Mouse (Mus musculus) ES-Bruce4 (cell line): Measurements from ENCODE around the gene Obscn.

Source experiments
- CTCF ChIP-seq: IDR thresholded peaks from one replicate; pipeline ENCODE4 v1.8.1; 2011; ENCODE audit warnings: low read depth, low read length
- EP300 ChIP-seq: IDR thresholded peaks from 2 replicates; pipeline ENCODE4 v1.6.1; 2011; ENCODE audit warnings: low read depth, low read length; ENCODE audit not compliant: insufficient read depth

GRCm38 (mm10) chr11:58968551-58968950 is 167.7 kb downstream of the Obscn start:
- no peak for TF ChIP-seq CTCF
- TF ChIP-seq EP300: no peak
